Mouse (Mus musculus) ES-Bruce4 (cell line): ENCODE data around the gene Pde6d. TPM values are rescaled to one million over a fixed set of nuclear protein-coding genes. Genes with fewer than 3 reads are reported as not detected.

Experiments
- H3K27ac ChIP-seq: 2 replicates; pipeline ENCODE4 v1.5.1; 2012; ENCODE audit warnings: low read length, inconsistent platforms; ENCODE audit not compliant: insufficient read depth
- H3K27me3 ChIP-seq: 2 replicates; pipeline ENCODE4 v1.6.1; 2012; ENCODE audit warnings: mild to moderate bottlenecking, low read length, inconsistent platforms; ENCODE audit not compliant: control insufficient read depth, poor library complexity, insufficient read depth, severe bottlenecking
- H3K36me3 ChIP-seq: 2 replicates; pipeline ENCODE4 v1.6.1; 2012; ENCODE audit warnings: inconsistent platforms, mild to moderate bottlenecking, low read length, moderate library complexity; ENCODE audit not compliant: control insufficient read depth, poor library complexity, insufficient read depth, severe bottlenecking
- H3K4me1 ChIP-seq: one replicate; pipeline ENCODE4 v1.8.1; 2011; ENCODE audit warnings: low read length; ENCODE audit not compliant: control insufficient read depth, insufficient read depth
- H3K4me3 ChIP-seq: 2 replicates; pipeline ENCODE4 v1.5.1; 2011; ENCODE audit warnings: low read depth, mild to moderate bottlenecking, low read length
- H3K9ac ChIP-seq: 2 replicates; pipeline ENCODE4 v1.6.1; 2012; ENCODE audit warnings: low read depth, mild to moderate bottlenecking, inconsistent platforms; ENCODE audit not compliant: poor library complexity, severe bottlenecking
- H3K9me3 ChIP-seq: replicated peaks from 2 replicates; pipeline ENCODE4 v1.6.1; 2012; ENCODE audit warnings: mild to moderate bottlenecking, low read length, inconsistent platforms; ENCODE audit not compliant: control insufficient read depth, poor library complexity, insufficient read depth, severe bottlenecking
- CTCF ChIP-seq: IDR thresholded peaks from one replicate; pipeline ENCODE4 v1.8.1; 2011; ENCODE audit warnings: low read depth, low read length
- EP300 ChIP-seq: IDR thresholded peaks from 2 replicates; pipeline ENCODE4 v1.6.1; 2011; ENCODE audit warnings: low read depth, low read length; ENCODE audit not compliant: insufficient read depth
- POLR2A ChIP-seq: IDR thresholded peaks from one replicate; pipeline ENCODE4 v1.8.1; 2011; ENCODE audit warnings: low read length; ENCODE audit not compliant: insufficient read depth
- polyA plus RNA-seq: library from polyadenylated mRNA; stranded (reverse); fragments of >200 nt; gene quantifications from 2 replicates; pipeline ENCODE4 v1.2.4, GENCODE M21; 2011; ENCODE audit warnings: low read depth; ENCODE audit not compliant: missing spikeins, insufficient read depth, insufficient read length

The Pde6d gene
- polyA plus RNA-seq, 1 experiment: 23.5 TPM

DNA sequence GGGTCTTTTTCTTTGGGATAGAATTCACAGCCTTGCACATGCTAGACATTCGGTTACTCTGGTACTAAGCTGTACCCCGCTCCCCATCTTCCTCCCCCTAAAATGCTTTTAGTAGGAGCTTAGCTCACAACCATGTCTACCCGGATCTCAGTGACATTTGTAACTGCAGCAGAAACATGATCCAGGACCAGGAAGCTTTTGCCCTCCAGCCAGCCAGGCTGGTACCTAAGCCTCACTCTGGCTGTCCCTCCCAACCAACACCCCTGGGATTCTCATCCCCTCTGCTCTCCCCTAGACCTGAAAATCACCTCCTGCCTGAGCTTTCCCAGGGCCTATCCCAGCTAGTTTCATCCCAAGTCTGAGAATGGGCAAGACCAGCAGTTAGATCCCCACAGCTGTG is 88.6 kb downstream of the Pde6d start:
- Histone ChIP-seq H3K36me3 (no peaks in the 10 kb centered on the region), H3K9ac (no peak overlapping the region), H3K27me3 (no peaks in the 10 kb centered on the region), H3K4me1 (peaks cover 29% of the 10 kb centered on the region), H3K4me3 (no peak overlapping the region), H3K27ac (peak overlapping the region; percentile 55), H3K9me3 (no peaks in the 10 kb centered on the region)
- TF ChIP-seq POLR2A: no peak
- no peak for TF ChIP-seq EP300
- no peak for TF ChIP-seq CTCF

Other genes starting within 250 kb of the Pde6d start
- gene Ncl, start 223.2 kb downstream of the Pde6d start, polyA plus RNA-seq: 1,350 and 1,473 TPM in 2 replicates
- gene Nmur1, start 156.4 kb downstream of the Pde6d start, polyA plus RNA-seq: not detected in 2 replicates
- not detected in 2 replicates for gene Tex44, start 156.3 kb downstream of the Pde6d start, polyA plus RNA-seq
- gene Ptma, start 55.9 kb downstream of the Pde6d start, polyA plus RNA-seq: 3,893 and 3,930 TPM in 2 replicates
- 31.7 and 36.2 TPM in 2 replicates for gene Cops7b, start 275 bp upstream of the Pde6d start, polyA plus RNA-seq
- gene Nppc, start 87.9 kb upstream of the Pde6d start, polyA plus RNA-seq: not detected in 2 replicates
- gene Dis3l2, start 121.2 kb upstream of the Pde6d start, polyA plus RNA-seq: 19.6 and 21.0 TPM in 2 replicates